Mouse (Mus musculus) spleen, adult 2 months (tissue): ENCODE data around the gene Eef2k. TPM values are rescaled to one million over a fixed set of nuclear protein-coding genes. Genes with fewer than 3 reads are reported as not detected.

ENCODE experiments used
- DNase-seq, 2 experiments: peaks; one replicate each; pipeline versions ENCODE4 v3.0.0 to v3.0.0-alpha.2; 2012 to 2021; ENCODE audit warnings: low spot score in 2 of 2, low read depth in 1 of 2
- H3K27ac ChIP-seq: fragments of 200-500 bp; 2 replicates; pipeline ENCODE4 v1.5.1; 2012; ENCODE audit warnings: low read length, inconsistent platforms; ENCODE audit not compliant: insufficient read depth
- H3K27me3 ChIP-seq: fragments of 200-500 bp; 2 replicates; pipeline ENCODE4 v1.6.1; 2012; ENCODE audit warnings: mild to moderate bottlenecking, moderate library complexity, low read length, inconsistent platforms; ENCODE audit not compliant: control insufficient read depth, insufficient read depth
- H3K36me3 ChIP-seq: fragments of 200-500 bp; 2 replicates; pipeline ENCODE4 v1.6.1; 2012; ENCODE audit warnings: mild to moderate bottlenecking, low read length, inconsistent platforms; ENCODE audit not compliant: control insufficient read depth, insufficient read depth
- H3K4me1 ChIP-seq: fragments of 200-500 bp; 2 replicates; pipeline ENCODE4 v1.6.1; 2011; ENCODE audit warnings: inconsistent platforms; ENCODE audit not compliant: control insufficient read depth, insufficient read depth, insufficient read length
- H3K4me3 ChIP-seq: fragments of 200-500 bp; 2 replicates; pipeline ENCODE4 v1.5.1; 2011; ENCODE audit warnings: mild to moderate bottlenecking, inconsistent platforms; ENCODE audit not compliant: insufficient read depth, insufficient read length; ENCODE audit errors: extremely low read depth
- CTCF ChIP-seq: fragments of 200-500 bp; IDR thresholded peaks from 2 replicates; pipeline ENCODE4 v1.5.1; 2011; ENCODE audit warnings: mild to moderate bottlenecking, inconsistent platforms; ENCODE audit not compliant: insufficient read depth, insufficient read length, insufficient replicate concordance; ENCODE audit errors: extremely low read depth
- POLR2A ChIP-seq: fragments of 200-500 bp; IDR thresholded peaks from 2 replicates; pipeline ENCODE4 v1.6.1; 2011; ENCODE audit warnings: low read depth, low read length, inconsistent platforms
- WGBS: fragments of 180-500 bp; shearing (Covaris S2); methylation state at CpG from one replicate; pipeline ENCODE4 v1.1.7; 2018; 5-methylcytosine and 5-hydroxymethylcytosine counted together
- polyA plus RNA-seq: library from polyadenylated mRNA; depleted of rRNA; stranded (reverse); fragments of >200 nt; gene quantifications from 2 replicates; pipeline ENCODE4 v1.2.3, GENCODE M21; 2012

Gene Eef2k
- polyA plus RNA-seq, 1 experiment: 15.8 TPM

GRCm38 (mm10) chr7:120844689-120845088, 2.1 kb downstream of the Eef2k start:
- WGBS: 26% methylated on average over 9 of the region's 9 CpGs
- no peak for DNase-seq
- no peak overlapping the region for H3K27ac ChIP-seq
- H3K27me3 ChIP-seq: no peaks in the 10 kb centered on the region
- TF ChIP-seq CTCF (no peak), POLR2A (no peak)
- peaks cover 10% of the 10 kb centered on the region; the same call in 1 of the 2 replicates for H3K4me1 ChIP-seq
- no peaks in the 10 kb centered on the region for H3K36me3 ChIP-seq
- H3K4me3 ChIP-seq: 0 out of 2 replicates have a peak overlapping the region, but pooled peaks have one; percentile 33

- WGBS: 47% methylated on average over 3 of the region's 3 CpGs
- no peak for DNase-seq
- no peaks in the 10 kb centered on the region for H3K27me3 ChIP-seq
- H3K4me1 ChIP-seq: peaks cover 28% of the 10 kb centered on the region; the same call in 1 of the 2 replicates
- no peaks in the 10 kb centered on the region for H3K36me3 ChIP-seq
- H3K27ac ChIP-seq: no peak overlapping the region
- no peak overlapping the region for H3K4me3 ChIP-seq
- TF ChIP-seq CTCF (no peak), POLR2A (no peak)
Observed at GRCm38 (mm10) chr7:120848831-120849512, 6.3 kb downstream of the Eef2k start.

GRCm38 (mm10) chr7:120850165-120850564, 7.5 kb downstream of the Eef2k start:
- peaks cover 24% of the 10 kb centered on the region; the same call in 1 of the 2 replicates for H3K4me1 ChIP-seq
- no peak overlapping the region for H3K27ac ChIP-seq
- 80% methylated on average over 3 of the region's 3 CpGs for WGBS
- no peak for DNase-seq
- no peaks in the 10 kb centered on the region for H3K36me3 ChIP-seq
- H3K4me3 ChIP-seq: no peak overlapping the region
- TF ChIP-seq POLR2A: no peak
- TF ChIP-seq CTCF: no peak
- H3K27me3 ChIP-seq: no peaks in the 10 kb centered on the region

- Histone ChIP-seq H3K36me3 (0 out of 2 replicates have a peak, but pooled peaks cover 2% of the 10 kb centered on the region), H3K4me1 (peaks cover 13% of the 10 kb centered on the region), H3K4me3 (no peak overlapping the region), H3K27ac (no peak overlapping the region), H3K27me3 (no peaks in the 10 kb centered on the region)
- TF ChIP-seq POLR2A (no peak), CTCF (no peak)
- 77% methylated on average over 11 of the region's 11 CpGs for WGBS
- DNase-seq: no peak
Observed at GRCm38 (mm10) chr7:120859854-120860253, 17.2 kb downstream of the Eef2k start.

GRCm38 (mm10) chr7:120860799-120861487, 18.3 kb downstream of the Eef2k start:
- Histone ChIP-seq H3K36me3 (0 out of 2 replicates have a peak, but pooled peaks cover 2% of the 10 kb centered on the region), H3K27me3 (no peaks in the 10 kb centered on the region), H3K4me3 (no peak overlapping the region), H3K4me1 (peaks cover 17% of the 10 kb centered on the region), H3K27ac (peak overlapping the region; percentile 64)
- no peak for DNase-seq
- no peak for TF ChIP-seq POLR2A
- no peak for TF ChIP-seq CTCF
- 19% methylated on average over 10 of the region's 10 CpGs for WGBS

GRCm38 (mm10) chr7:120861488-120862047, 18.9 kb downstream of the Eef2k start:
- DNase-seq: no peak
- H3K36me3 ChIP-seq: 0 out of 2 replicates have a peak, but pooled peaks cover 2% of the 10 kb centered on the region
- no peaks in the 10 kb centered on the region for H3K27me3 ChIP-seq
- TF ChIP-seq CTCF: no peak
- no peak for TF ChIP-seq POLR2A
- no peak overlapping the region; the same call in 1 of the 2 replicates for H3K27ac ChIP-seq
- peaks cover 17% of the 10 kb centered on the region for H3K4me1 ChIP-seq
- no peak overlapping the region for H3K4me3 ChIP-seq
- 18% methylated on average over 2 of the region's 2 CpGs for whole genome bisulfite sequencing

GRCm38 (mm10) chr7:120862196-120862595, 19.6 kb downstream of the Eef2k start:
- Histone ChIP-seq H3K36me3 (0 out of 2 replicates have a peak, but pooled peaks cover 2% of the 10 kb centered on the region), H3K4me3 (no peak overlapping the region), H3K27ac (no peak overlapping the region; the same call in 1 of the 2 replicates), H3K27me3 (no peaks in the 10 kb centered on the region), H3K4me1 (peaks cover 17% of the 10 kb centered on the region)
- 63% methylated on average over 3 of the region's 3 CpGs for WGBS
- DNase-seq: no peak
- TF ChIP-seq POLR2A (no peak), CTCF (no peak)
